Mouse (Mus musculus) monocyte, adult 5-6 weeks (primary cell): Measurements from ENCODE around the gene Cdk13. TPM values are rescaled to one million over a fixed set of nuclear protein-coding genes. Genes with fewer than 3 reads are reported as not detected.

Experiments used
- ATAC-seq: fragments of 153-309, 156-312 bp; replicated peaks from 2 replicates; pipeline ENCODE4 v1.8.0; 2017; ENCODE audit warnings: mild to moderate bottlenecking; ENCODE audit not compliant: low TSS enrichment, insufficient number of reproducible peaks, severe bottlenecking, poor library complexity, low FRiP score
- total RNA-seq: library from RNA; stranded (forward); fragments of 200-1000, 200-491, 200-594 nt; gene quantifications from 3 replicates; pipeline ENCODE4 v1.2.3, GENCODE M21; 2017

Cdk13 gene
- total RNA-seq = 114 to 138 TPM (median 137 TPM) in 3 replicates

DNA sequence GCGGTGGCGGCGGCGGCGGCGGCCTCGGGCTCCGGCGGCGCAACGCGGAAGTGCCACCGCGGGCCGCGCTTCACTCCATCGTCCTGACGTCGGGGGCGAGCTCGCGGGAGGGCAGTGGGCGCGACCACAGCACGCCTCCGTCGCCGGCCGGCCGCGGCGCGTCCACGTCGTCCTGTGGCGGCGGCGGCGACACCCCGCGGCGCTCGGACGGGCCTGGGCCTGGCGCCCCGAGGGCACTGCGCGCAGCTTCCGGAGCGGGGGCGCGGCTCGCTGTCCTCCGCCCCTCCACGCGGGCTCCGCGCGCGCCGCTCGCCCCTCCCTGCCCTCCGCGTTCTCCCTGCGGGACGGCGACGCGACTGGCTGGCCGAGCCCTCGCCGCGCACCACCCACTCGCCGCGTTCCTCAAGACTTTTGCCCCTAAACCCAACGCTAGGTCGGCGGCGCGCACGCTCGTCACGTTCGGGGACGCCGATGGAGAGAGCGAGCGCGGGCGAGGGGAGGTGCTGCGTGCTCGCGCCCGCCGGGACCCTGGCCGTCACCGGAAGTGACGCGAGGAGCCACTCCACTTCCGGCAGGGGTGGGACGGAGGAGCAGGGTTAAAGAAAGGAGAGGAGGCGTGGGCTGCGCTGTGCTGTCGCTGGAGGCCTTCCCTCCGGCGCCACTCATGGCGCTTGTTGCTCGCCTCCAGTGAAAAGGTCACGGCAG, at the start of gene Cdk13:
Gene Cdk13 (minus strand): TSS at position 189 of the 705 bp plus-strand sequence.
- ATAC-seq = peak; percentile 85

GRCm38 (mm10) chr13:17843336-17843735, 38.4 kb upstream of the Cdk13 start:
- no peak for ATAC-seq

- no peak for ATAC-seq
These were observed 37.9 kb upstream of the Cdk13 start for GRCm38 (mm10) chr13:17842756-17843155.

DNA sequence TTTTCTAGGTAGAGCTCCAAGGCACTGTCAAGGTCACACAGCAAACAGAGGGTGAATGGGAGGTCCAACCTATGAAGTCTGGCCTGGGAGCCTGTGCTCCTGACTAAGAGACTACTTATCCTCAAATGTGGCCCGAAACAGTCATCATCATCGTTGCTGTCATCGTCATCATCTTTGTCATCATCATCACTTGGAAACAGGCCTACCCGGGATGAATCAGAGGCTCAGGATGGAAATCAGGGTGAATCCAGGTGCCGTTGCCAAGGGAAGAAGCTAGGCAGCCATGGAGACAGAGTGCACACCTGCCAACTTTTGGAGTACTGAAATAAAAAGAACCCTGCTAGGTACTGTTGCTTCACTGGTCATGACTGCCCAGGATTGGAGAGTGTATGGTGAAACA, 34.2 kb upstream of the Cdk13 start:
- ATAC-seq = no peak

DNA sequence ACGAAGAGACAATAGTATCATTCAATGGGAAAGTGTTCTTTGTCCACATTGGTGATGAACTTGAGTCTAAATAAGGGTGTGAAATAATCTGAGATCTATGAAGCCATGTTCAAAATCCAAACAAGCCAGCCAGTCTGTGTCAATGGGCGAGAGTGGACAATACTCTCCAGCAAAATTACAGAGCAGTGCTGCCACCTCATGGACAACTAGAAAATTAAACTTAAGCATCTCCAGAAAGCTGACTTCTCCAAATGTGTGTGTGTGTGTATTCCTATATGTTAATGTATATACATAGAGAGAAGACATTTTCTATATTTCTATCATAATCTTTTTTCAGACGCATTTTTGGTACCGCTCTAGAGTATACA, 33.6 kb upstream of the Cdk13 start:
- ATAC-seq = peak; percentile 78

- no peak for ATAC-seq
These were observed 33.0 kb upstream of the Cdk13 start for GRCm38 (mm10) chr13:17837610-17838483.

GRCm38 (mm10) chr13:17836808-17837207, 31.9 kb upstream of the Cdk13 start:
- ATAC-seq = no peak

GRCm38 (mm10) chr13:17832940-17833339, 28.0 kb upstream of the Cdk13 start:
- ATAC-seq = no peak

GRCm38 (mm10) chr13:17817226-17817625, 12.3 kb upstream of the Cdk13 start:
- no peak for ATAC-seq

GRCm38 (mm10) chr13:17805614-17805975, 698 bp upstream of the Cdk13 start:
- ATAC-seq = no peak; the same call in 1 of the 2 replicates

DNA sequence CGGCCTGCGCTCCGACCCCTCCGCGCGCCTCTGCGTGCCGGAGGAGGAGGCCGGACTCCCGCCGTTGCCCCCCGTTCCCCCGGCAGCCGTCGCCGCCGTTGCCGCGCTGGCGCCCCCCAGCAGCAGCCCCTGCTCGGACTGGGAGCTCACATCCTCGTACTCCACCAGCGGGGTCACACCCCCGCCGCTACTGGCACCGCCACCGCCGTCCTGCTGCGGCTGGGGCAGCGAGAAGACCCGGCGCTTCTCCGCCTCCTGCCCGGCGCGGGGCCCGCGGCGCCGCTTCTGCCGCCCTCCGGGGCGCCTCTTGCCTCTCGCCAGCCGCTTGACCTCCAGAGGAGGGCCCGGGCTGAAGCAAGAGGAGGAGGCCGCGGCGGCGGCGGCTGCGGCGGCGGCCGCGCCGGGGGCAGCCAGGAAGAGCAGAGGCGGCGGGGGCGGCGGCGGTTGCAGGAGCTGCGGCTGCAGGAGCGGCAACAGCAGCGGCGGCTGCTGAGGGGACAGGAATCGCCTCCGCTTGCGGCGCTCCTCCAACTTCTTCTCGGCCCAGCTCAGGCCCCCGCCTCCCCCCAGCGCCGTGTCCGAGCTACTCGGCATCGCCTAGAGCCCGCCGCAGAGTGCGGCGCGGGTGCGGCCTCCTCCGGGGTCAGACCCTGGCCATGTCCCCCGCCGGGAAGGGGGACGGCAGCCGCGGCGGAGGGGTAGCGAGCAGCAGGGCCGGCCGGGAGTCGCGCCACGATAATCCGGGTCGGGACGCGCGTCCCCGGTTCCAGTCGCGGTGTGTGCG, 647 bp downstream of the Cdk13 start:
- ATAC-seq = no peak

GRCm38 (mm10) chr13:17803331-17804057, 1.4 kb downstream of the Cdk13 start:
- ATAC-seq = peak; percentile 14; the same call in 1 of the 2 replicates

DNA sequence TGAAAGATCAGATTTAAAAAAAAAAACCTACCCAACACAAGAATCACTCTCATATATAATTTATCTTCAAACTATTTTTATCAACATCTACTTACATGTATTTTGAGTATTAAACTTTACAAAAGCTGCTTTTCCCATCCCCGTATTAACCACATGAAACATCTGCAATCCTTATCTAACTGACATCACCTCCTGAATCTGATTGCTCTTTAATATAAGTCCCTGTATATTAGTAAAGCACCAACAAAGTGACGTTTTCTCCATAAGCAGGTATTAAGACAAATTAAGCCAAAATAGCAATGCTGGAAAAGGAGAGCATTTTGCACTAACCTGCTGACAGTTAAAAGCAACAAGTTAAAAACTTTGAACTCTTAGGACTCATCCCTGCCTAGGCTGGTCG, 2.0 kb downstream of the Cdk13 start:
- no peak for ATAC-seq

DNA sequence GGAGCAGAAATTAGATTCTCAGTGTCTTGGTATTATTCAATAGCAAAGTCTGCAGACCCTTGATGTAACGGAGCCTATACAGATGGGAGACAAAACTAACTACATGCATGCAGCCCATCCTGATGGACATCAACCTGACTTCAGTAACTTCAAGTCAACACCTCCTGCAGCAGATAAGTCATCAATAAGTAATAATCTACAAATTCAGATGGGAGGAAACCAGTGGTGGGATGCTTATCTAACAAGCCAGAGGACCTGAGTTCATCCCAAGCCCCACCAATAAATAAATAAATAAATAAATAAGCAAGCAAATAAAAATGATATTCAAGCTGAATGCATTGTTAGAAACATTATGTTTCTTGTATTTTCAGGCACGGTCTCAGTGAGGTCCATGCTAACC, 5.2 kb downstream of the Cdk13 start:
- no peak for ATAC-seq

DNA sequence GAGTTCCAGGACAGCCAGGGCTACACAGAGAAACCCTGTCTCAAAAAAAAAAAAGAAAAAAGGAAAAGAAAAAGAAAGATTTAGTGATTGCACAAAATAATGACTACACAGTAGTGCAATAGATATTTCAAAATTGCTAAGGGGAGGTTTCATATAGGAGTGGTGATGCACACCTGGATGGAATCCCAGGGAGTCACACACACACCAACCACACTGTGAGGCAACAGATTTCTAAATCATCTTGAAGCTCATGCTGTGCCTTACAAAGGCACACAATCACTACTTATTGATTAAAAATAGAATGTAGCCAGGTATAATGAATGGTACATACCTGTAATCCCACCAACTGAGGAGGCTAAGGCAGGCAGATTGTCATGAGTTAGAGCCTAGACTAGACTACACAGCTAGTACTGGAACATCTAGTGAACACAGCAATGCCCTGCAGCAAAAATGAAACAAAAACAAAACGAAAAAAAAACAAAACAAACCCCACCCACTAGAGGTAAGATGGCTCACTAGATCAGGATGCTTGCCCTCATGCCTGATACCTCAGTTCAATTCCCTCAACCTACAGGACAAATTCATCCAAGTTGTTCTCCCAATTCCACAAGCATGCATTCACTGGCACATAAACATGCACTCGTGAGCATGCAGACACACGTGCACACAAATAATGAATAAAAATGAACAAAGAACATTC, 9.0 kb downstream of the Cdk13 start:
- ATAC-seq = no peak

DNA sequence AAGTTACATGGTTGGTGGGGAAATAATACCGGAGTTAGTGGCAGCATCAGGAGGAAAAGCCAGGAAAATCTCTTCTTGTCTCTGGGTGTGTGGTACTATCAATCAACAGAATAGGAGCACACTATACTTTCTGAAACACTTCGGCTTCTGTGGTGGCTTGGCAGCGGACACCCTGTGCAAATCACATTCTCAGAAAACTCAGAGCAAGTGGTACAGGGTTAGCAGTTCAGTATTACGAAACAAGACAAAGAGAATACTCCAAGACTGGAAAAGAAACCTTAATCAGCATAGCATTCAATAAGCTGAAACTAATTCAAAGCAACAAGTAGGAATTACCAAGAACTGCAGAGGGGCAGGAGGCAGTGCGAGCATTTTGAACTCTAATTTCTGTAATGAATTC, 21.3 kb downstream of the Cdk13 start:
- ATAC-seq = no peak

GRCm38 (mm10) chr13:17779923-17780322, 25.0 kb downstream of the Cdk13 start:
- ATAC-seq = no peak

GRCm38 (mm10) chr13:17776303-17776702, 28.6 kb downstream of the Cdk13 start:
- ATAC-seq = no peak
